Mouse (Mus musculus) 3T3-L1 (cell line): Measurements from ENCODE around the gene Uqcc3.
A peak's percentile ranks its signal among the peaks of the same experiment; 100 is the strongest.
"Not testable (repeated sequence)": the region's sequence is repeated elsewhere in the genome, so short reads cannot be mapped to it uniquely, and the experiment has no call there.

Experiments
- DNase-seq: peaks from one replicate; pipeline ENCODE4 v3.0.0-alpha.2; 2015; ENCODE audit warnings: low read depth, low spot score

Uqcc3 gene

DNA sequence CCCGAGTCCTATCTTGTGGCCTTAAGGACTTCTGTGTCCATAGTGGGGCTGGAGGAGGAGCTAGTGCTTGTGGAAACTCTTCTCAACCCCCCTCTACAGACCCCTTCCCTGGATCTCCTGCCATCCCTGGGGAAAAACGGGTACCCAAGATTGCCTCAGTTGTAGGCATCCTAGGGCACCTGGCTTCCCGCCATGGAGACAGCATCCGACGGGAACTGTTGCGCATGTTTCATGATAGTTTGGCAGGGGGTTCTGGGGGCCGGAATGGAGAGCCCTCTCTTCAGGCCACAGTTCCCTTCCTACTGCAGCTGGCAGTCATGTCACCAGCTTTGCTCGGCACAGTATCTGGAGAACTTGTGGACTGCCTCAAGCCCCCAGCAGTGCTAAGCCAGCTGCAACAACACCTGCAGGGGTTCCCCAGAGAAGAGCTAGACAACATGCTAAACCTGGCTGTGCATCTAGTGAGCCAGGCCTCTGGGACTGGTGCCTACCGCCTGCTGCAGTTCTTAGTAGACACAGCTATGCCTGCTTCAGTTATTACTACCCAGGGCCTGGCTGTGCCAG is 14.8 kb upstream of the Uqcc3 start:
- DNase-seq: no peak

DNA sequence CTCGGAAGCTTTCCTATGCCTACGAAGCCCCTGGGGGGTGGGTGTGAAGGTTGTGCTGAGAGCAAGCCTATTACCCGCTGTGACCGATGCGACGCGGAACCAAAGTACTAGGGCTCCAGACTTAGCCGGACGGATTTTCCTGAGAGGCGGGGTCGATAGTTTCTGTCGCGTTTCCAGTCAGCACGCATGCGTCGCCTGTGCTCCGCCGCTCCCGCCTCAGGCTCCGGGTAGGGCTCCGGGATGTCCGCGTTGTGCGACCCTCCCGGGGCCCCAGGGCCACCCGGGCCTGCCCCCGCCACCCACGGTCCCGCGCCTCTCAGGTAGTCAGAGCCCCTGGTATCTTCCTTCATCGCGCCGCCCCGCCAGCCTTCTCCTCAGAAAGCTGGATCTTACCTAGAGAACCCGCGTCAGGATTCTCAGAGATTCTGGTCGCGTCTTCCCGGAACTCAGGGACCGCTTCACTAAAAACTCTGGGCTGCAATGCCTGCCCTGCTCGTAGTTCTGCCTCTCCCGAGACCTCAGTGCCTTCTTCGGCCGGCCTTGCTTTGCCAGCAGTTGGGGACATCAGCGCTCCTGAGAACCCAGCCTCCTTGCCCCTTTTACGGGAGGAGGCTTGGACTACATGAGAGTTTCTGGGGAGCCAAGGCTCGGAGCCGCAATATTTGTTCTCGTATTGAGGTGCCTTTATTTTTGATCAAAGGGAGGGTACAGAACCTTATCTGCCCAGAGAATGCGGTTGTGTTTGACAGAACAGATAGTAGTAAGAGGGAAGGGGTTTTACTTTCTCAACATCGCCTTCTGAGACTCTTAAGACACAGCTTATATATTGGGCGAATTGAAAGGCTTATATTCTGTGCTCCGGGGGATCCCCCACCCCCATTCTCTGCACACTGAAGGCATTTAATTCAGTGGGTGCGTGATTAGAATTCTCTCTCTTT is 12.4 kb upstream of the Uqcc3 start, which contains the start of gene Ints5:
Gene Ints5 (plus strand): TSS at position 177 of the 938 bp plus-strand sequence.
- DNase-seq: peak; percentile 92

DNA sequence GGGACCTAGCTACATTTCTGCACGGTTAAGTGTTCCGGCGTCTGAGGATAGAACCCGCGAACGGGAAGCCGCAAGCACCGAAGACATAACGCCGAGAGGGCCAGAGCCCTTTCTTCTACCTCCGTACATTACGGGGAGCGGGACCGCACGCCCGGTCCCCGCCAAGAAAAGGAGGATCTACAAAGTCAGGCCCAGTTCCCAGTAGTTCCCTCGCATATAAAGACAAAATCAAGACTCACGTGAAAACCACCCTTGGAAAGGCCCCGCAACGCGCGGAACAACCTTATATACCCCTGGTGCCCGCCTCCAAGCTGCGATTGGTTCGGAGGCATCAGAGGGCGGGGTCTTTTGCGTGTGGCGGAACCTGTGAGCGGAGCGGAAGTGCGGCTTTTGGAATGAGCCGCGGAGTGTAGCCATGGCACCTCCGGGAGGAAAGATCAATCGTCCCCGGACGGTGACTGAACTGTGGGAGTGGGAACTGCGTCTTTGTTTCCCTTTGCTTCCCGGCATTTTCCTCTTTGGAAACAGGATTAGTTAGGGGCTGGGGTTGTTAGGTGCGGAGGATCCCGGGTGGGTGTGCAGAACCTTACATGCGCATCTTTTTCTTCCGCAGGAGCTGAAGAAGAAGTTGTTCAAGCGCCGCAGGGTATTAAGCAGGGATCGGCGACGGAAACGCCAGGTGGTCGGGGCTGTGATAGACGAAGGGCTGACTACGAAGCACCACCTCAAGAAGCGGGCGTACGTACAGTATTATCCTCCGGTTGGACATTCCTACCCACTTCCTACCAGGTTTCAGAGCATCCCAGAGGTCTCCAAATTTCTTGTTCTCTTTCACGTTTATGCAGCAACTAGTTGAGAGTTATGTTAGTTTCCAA is 8.0 kb upstream of the Uqcc3 start, which contains the start of the genes 1810009A15Rik and Gm49416:
Gene 1810009A15Rik (plus strand): TSS at position 343 of the 875 bp plus-strand sequence.
Gene Gm49416 (plus strand): TSS at position 416 of the 875 bp plus-strand sequence.
- peak; percentile 98 for DNase-seq

DNA sequence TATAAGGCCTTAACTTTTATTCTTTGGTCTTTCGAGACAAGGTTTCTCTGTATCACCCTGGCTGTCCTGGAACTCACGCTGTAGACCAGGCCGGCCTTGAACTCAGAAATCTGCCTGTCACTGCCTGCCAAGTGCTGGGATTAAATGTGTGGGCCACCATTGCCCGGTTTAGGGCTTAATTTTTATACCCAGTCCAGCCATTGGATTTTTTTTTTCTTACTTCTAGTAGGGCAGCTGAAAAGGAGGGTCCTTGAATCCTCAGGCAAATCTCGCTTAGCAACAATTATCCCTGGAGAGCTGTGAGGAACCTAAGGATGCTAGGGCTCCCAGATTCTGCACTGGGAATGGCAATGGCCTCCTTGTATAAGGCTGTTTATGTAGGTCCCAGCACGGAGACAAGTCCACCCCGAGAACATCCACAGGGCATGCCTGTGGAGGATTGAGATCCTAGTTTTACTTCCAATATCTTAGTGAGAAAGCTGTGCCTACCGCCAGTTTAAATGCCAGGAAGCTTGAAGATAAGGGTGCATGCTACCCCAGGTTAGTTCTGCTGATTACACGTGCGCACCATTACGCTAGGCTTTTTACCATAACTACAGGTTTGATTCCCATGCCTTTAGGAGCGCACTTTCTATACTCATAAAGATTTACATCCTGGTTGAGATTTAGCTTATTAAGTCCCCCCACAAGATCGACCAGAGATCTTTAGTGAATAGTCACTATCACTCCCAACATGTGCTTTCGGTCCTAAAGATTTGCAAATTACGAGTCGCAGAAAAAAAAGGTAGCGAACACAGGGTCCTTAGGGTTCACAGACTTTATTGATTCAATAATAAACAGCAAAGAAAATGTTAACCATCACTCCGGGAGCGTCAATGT is 7.1 kb upstream of the Uqcc3 start:
- DNase-seq: peak; percentile 36

DNA sequence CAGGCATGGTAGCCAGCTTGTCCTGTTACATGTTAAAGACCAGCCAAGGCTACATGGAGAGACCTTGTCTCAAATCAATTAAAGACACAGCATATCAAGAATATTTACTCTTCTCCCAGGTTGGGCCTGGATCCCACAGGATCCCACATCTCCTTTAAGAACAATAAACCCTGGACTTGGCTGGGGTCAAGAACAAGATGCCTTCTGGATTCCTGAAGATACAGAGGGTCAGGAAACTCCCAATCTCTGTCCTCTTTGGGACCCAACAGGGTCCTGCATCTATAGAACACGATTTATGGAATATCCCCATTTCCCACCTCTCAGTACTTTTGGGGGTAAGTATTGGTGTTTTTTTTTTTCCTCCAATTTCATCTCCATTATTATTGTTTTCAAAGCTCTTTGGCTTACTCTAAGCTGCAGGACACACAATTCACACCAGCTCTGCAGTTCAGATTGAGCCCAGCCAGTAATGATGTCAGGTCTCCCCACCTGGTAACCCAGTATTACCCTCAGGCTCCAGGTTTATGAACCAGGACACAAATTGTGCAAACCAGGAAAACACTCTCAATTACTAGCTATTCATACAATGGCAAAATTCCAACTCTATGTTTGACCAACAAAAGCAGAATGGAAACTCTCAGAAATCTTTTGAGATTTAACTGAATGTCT is 6.3 kb upstream of the Uqcc3 start:
- peak; percentile 37 for DNase-seq

DNA sequence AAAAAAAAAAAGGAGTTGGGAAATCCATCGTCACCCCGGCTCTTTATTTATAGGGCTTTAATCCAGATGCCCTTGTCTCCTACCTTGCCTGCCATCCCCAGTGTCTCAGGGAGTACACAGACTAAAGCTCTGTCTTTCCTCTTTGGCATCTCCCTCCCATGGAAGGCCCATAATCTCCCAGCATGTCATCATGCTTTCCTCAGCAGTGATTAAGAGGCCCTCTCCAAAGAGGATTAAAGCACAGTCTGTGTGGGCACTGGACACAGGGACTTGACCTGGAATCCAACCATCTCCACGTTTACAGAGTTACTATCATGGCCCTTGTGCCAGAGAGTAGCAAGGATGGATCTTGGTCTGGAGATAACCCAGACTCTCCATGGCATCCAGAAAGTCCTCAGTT is 2.9 kb upstream of the Uqcc3 start, which contains the start of the genes Lbhd1 and Gm49403:
Gene Lbhd1 (plus strand): TSS at position 117 of the 400 bp plus-strand sequence.
Gene Gm49403 (plus strand): TSS at position 315 of the 400 bp plus-strand sequence.
- DNase-seq: no peak

DNA sequence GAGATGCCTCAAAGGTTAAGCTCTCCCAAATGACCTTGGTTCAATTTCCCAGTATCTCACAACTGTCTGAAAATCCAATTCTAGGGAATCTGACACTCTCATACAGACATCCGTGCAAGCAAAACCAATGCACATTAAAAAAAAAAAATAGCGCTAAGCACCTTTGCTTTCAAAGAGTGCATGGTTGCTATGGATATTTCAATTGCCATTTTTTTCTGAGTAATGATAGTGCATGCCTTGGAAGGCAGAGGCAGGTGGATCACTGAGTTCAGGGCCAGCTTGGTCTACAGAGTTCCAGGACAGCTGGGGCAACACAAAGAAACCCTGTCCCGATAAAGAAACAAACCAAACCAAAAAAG is 290 bp upstream of the Uqcc3 start:
- no peak for DNase-seq

DNA sequence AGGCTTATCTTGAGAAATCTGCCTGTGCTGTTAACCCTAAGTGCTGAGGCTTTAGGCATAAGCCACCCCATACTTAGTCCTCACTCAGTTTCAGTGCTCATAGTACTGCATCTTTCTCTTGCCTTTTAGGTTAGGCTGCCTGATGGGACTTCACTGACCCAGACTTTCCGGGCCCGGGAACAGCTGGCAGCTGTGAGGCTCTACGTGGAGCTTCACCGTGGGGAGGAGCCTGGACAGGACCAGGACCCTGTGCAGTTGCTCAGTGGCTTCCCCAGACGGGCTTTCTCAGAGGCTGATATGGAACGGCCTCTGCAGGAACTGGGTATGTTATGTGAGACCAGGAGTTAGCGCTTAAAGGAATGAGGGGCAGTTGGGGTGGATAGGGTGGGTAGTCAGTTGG is 5.7 kb downstream of the Uqcc3 start:
- no peak for DNase-seq

DNA sequence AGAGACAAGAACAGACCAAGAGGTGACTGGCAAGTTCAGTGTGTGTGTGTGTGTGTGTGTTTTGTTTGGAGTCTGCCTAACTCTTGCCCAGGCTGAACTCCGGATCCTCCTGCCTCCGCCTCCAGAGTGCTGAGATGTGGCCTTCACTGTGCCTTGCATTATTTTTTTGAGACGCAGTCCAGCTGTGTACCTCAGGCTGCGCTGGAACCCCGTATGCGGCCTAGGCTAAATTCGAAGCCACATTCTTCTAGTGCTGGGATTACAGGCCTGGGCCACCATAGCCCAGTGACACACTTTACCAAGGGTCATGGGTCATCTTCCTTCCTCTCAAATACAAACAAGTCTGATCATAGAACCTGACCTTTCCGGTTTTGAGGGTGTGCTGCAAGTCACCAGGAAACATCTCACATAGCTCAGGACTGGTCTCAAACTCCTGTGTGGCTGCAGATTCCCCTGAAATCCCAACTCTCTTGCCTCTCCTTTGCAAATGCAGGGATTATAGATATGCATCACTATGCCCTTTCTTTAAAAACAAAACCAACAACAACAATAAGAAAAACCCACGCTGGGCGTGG is 8.4 kb downstream of the Uqcc3 start:
- DNase-seq: no peak

DNA sequence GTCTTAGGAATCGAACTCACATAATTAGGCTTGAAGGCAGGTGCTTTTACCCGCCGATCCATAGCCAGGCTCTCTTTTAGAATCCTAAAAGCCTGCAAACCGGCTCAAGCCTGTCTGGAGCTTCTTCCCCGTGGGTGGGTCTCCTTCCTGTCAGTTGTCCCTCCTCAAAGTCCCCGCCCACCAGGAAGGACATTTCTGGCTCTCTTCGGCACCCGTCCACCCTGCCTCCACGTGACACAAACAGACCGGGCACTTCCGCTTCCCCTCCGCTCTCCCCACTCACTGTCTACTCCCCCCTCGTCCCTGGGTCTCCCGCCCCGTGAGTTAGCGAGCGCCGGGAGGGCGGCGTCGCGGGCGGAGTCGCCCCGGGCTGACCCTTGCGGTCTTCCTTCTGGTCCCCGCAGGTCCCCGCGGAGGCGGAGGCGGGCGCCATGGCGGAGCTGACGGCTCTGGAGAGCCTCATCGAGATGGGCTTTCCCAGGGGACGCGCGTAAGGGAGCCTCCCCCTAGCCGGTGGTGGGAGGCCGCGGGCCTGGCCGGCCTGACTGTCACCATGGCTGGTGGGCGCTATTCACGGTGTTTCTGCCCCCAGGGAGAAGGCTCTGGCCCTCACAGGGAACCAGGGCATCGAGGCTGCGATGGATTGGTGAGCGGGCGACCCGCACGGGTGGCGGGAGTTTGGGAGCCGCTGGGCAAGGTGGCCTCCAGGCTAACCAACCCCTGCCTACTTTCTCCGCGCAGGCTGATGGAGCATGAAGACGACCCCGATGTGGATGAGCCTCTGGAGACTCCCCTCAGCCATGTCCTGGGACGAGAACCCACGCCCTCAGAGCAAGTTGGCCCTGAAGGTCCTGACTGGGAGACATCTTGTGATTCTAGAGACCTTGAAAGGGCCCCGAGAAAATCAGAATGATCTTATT is 9.2 kb downstream of the Uqcc3 start, which contains the start of gene Ubxn1:
Gene Ubxn1 (plus strand): TSS at position 230 of the 920 bp plus-strand sequence.
- peak; percentile 100 for DNase-seq

DNA sequence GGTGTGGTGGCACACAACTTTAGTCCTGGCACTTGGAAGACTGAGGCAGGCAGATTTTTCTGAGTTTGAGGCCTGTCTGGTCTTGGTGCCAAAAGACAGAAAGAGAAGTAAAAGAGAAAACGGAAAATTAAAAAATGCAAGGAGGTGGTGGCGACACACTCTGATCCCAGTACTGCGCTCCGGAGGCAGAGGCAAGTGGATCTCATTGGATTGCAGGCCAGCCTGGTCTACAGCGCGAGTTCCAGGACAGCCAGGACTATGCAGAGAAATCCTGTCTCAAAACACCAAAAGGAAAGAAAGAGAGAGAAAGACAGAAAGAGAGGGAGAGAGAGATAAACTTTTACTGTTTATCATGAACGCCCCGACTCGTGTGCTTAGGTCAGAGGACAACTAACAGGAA is 9.9 kb downstream of the Uqcc3 start:
- DNase-seq: peak; percentile 39

DNA sequence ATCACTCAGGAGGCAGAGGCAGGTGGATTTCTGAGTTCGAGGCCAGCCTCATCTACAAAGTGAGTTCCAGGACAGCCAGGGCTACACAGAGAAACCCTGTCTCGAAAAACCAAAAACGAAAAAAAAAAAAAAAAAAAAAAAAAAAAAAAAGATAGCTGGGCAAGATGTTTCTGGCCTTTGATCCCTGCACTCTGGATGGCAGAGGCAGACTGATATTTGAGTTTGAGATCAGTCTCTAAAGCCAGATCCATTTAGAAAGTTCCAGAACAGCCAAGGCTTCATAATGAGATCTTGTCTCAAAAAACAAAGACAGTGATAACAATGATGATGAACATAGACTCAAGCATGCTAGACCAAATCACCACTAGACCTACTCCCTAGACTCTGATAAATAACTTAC is 10.3 kb downstream of the Uqcc3 start:
- not testable (repeated sequence) for DNase-seq

DNA sequence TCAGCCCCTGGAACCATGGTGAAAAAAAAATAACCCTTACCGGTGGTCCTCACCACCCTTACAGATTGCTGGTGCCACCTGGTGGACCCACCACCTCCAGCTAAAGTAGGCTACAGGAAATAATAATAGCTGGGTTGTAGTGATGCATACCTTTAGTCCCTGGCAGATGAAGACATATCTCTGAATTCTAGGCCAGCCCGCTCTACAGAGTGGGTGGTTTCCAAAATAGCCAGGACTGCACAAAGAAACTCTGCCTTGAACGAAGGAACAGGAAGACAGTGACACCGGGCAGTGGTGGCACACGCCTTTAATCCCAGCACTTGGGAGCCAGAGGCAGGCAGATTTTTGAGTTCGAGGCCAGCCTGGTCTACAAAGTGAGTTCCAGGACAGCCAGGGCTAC is 16.5 kb downstream of the Uqcc3 start:
- no peak for DNase-seq

DNA sequence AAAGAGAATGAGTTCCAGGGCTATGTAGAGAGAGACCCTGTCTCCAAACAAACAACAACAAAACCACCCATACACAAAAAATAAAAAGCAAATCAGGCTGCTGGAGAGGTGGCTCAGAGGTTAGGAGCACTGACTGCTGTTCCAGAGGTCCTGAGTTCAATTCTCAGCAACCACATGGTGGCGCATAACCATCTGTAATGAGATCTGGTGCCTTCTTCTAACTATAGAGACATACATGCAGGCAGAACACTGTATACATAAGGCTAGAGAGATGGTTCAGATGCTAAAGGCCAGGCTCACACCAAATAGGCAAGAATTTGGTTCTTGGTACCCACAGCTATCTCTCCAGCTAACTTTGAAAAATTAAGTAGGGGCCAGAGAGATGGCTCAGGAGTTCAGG is 21.7 kb downstream of the Uqcc3 start:
- peak; percentile 71 for DNase-seq

DNA sequence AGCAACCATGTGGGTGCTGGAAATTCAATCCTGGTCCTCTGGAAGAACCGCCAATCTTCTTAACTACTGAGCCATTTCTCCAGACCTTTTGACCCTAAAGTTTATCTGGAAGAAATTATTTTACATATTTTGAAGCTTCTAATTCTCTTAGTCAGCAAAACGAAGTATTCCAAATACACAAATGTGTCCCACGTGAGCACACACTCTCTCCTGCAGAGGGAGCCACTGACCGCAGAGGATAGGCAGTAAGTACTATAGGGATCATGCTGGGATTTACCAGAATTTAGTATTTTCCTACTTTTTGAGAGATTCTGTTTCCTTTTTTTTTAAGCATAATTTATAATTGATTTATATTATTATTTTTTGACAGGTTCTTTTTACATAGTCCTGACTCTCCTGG is 23.0 kb downstream of the Uqcc3 start:
- DNase-seq: peak; percentile 82

DNA sequence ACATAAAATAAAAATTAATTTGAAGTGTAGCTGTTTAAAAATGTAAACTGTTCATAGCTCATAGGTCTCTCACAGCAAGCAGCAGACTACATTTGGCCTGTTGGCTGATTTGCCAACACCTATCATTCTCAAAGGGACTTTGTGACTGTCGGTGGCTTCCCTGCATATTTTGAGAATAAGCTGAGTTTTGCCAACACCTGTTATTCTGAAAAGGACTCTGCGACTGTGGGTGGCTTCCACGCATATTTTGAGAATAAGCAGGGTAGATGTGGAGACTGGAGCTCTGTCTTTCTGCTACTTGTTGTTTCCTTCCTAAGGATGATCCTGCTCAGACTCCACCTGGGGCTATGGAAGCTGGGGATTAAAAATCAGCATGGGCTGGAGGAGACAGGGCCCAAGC is 27.6 kb downstream of the Uqcc3 start:
- no peak for DNase-seq

DNA sequence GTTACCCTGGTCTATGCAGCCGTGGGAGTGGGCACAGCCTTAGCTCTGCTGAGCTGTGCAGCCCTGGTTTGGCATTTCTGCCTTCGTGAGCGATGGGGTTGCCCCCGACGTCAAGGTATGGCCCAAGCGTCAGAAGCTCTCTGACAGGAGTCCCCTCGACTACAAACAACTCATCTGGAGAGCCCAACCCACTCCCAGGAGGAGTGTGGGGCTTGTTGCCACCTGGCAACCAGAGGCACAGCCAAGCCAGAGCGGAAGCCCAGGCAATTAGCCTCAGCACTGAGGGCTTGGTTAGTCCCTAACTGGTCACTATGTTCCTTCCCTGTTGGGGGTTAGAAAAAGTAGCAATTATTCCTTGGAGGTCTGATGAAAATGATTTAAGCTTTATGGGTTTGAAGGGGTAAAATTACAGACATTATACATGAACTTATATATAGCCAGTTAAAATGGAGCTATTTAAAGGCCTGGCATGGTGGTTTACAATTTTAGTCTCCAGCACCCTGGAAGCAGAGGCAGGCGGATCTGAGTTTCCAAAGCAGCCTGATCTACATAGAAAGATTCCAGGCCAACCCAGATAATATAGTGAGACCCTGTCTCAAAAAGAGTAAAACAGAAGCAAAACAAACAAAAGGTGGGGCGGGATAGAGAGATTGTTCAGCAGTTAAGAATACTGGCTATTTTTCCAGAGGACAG is 28.3 kb downstream of the Uqcc3 start:
- no peak for DNase-seq

DNA sequence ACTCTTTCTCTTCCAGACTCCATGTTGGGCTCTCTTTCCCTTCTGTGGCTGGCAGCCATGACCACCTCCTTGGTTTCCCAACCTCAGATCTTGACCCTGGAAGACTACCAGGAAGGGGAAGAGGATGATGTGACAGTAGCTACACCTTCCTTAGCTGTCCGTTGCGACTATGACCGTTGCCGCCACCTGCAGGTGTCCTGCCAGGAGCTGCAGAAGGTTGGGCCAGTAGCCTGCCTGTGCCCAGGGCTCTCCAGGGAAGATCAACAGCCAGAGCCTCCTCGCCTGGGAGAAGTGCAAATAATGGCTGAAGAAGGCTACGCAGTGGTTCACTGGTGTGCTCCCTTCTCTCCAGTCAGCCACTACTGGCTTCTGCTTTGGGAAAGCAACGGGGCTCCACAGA is 29.1 kb downstream of the Uqcc3 start:
- no peak for DNase-seq
